Mouse (Mus musculus) CH12.LX (cell line): ENCODE data around the gene Zmat3.

Experiments
- CTCF ChIP-seq, 2 experiments: IDR thresholded peaks in 1 of 2; conservative IDR thresholded peaks in 1 of 2; 2 replicates each; pipeline ENCODE4 v1.5.1; 2011 to 2012; ENCODE audit warnings: low read depth in 2 of 2, low read length in 2 of 2, improper control_type of control experiment in 1 of 2, inconsistent platforms in 1 of 2, mild to moderate bottlenecking in 1 of 2, moderate library complexity in 1 of 2
- GABPA ChIP-seq: IDR thresholded peaks from 2 replicates; pipeline ENCODE4 v1.6.1; 2012; ENCODE audit warnings: low read depth, low read length, improper control_type of control experiment, inconsistent platforms; ENCODE audit not compliant: insufficient replicate concordance
- HCFC1 ChIP-seq: IDR thresholded peaks from 2 replicates; pipeline ENCODE4 v1.6.1; 2012; ENCODE audit warnings: low read depth, mild to moderate bottlenecking, inconsistent platforms, low read length, improper control_type of control experiment
- MEF2A ChIP-seq: IDR thresholded peaks from 2 replicates; pipeline ENCODE4 v1.6.1; 2014; ENCODE audit warnings: low read depth, mild to moderate bottlenecking, inconsistent platforms, low read length, improper control_type of control experiment, borderline replicate concordance
- MYC ChIP-seq: IDR thresholded peaks from 2 replicates; pipeline ENCODE4 v1.6.1; 2011; ENCODE audit warnings: low read depth, mild to moderate bottlenecking, improper control_type of control experiment, low read length
- PAX5 ChIP-seq: IDR thresholded peaks from 2 replicates; pipeline ENCODE4 v1.6.1; 2012; ENCODE audit warnings: low read length, inconsistent platforms, mixed read lengths
- RCOR1 ChIP-seq: conservative IDR thresholded peaks from 2 replicates; pipeline ENCODE4 v1.6.1; 2012; ENCODE audit warnings: low read depth, mild to moderate bottlenecking, inconsistent platforms, low read length, improper control_type of control experiment
- TBP ChIP-seq: conservative IDR thresholded peaks from 2 replicates; pipeline ENCODE4 v1.6.1; 2011; ENCODE audit warnings: low read depth, low read length, improper control_type of control experiment
- USF2 ChIP-seq: conservative IDR thresholded peaks from 2 replicates; pipeline ENCODE4 v1.6.1; 2011; ENCODE audit warnings: low read depth, low read length, improper control_type of control experiment
- ZKSCAN1 ChIP-seq: IDR thresholded peaks from 2 replicates; pipeline ENCODE4 v1.6.1; 2012; ENCODE audit warnings: low read depth, inconsistent platforms, low read length, improper control_type of control experiment, borderline replicate concordance

- TF ChIP-seq CTCF (conservative IDR thresholded peaks at IDR 0.05 in 1 of 2, IDR thresholded peaks at IDR 0.05 in 1 of 2; ENCODE audit: low read depth in 2 of 2, low read length in 2 of 2) (no peak), RCOR1 (no peak), GABPA (no peak), MYC (no peak), PAX5 (no peak), MEF2A (no peak), TBP (no peak), USF2 (no peak), ZKSCAN1 (no peak), HCFC1 (no peak)
These were observed 17.9 kb downstream of the Zmat3 start for GRCm38 (mm10) chr3:32347881-32348280.
